Mouse (Mus musculus): ENCODE data around the gene Rbm28.

GRCm38 (mm10) chr6:29170952-29171388 lies 6.2 kb upstream of the Rbm28 start:
- no peak for TF ChIP-seq POLR2A (IDR thresholded peaks at IDR 0.05; ENCODE audit: borderline replicate concordance, extremely low read depth, insufficient read depth, insufficient read length, poor library complexity, severe bottlenecking)
- TF ChIP-seq CTCF (IDR thresholded peaks at IDR 0.05; ENCODE audit: borderline replicate concordance, extremely low read depth, insufficient read depth, insufficient read length), result peak; percentile 91
